Comparison of ENCODE assay signal across 22 mouse cellular contexts in genomic region chr7:75789746-75790145, GRCm38 (mm10). TPM values are rescaled to one million over a fixed set of nuclear protein-coding genes. Genes with fewer than 3 reads are reported as not detected.
DNase-seq lines count a peak whose midpoint lies in the region; ATAC-seq and TF ChIP-seq lines count a peak whose summit lies in the region.
"Had no signal": no experiment of that assay in that cellular context is flagged by ENCODE, and none has a peak within 500 bp of the region (broad histone marks: within the 10 kb centered on the region; RNA-seq: fewer than 3 reads in every experiment).

No protein-coding gene starts in this region.

- peaks cover 26% of the 10 kb centered on the region for H3K4me1 ChIP-seq in kidney, embryonic 14.5 days (ENCODE audit: control insufficient read depth, insufficient read depth, low read length)
- peaks cover 46% of the 10 kb centered on the region for H3K4me1 ChIP-seq in bone marrow macrophage, adult 2 months (ENCODE audit: control insufficient read depth, insufficient read depth, low read length)
- H3K4me1 ChIP-seq in forebrain, postnatal 0 days (ENCODE audit: insufficient read depth): no peaks in the 10 kb centered on the region
- H3K4me1 ChIP-seq: hindbrain, embryonic 15.5 days had no signal

- H3K4me3 ChIP-seq in kidney, embryonic 14.5 days (ENCODE audit: low read length): no peak overlapping the region
- no peak overlapping the region for H3K4me3 ChIP-seq in bone marrow macrophage, adult 2 months (ENCODE audit: insufficient read depth, low read length)
- H3K4me3 ChIP-seq in forebrain, postnatal 0 days (ENCODE audit: low read depth, low read length): no peak overlapping the region
- H3K4me3 ChIP-seq: embryonic facial prominence, embryonic 10.5 days; heart, embryonic 12.5 days; hindbrain, embryonic 15.5 days; left cerebral cortex, adult 2 months had no signal

- H3K27ac ChIP-seq in kidney, embryonic 14.5 days (ENCODE audit: low read depth, low read length): no peak overlapping the region
- peak overlapping the region; percentile 23; the same call in 1 of the 2 replicates for H3K27ac ChIP-seq in bone marrow macrophage, adult 2 months (ENCODE audit: insufficient read depth, low read depth, low read length)
- no peak overlapping the region for H3K27ac ChIP-seq in forebrain, postnatal 0 days (ENCODE audit: low read depth, low read length)
- H3K27ac ChIP-seq: embryonic facial prominence, embryonic 10.5 days; hindbrain, embryonic 15.5 days; left cerebral cortex, adult 2 months; stomach, postnatal 0 days had no signal

- TF ChIP-seq CTCF in bone marrow macrophage, adult 2 months (IDR thresholded peaks at IDR 0.05; ENCODE audit: low read depth, low read length): no peak
- no peak for TF ChIP-seq CTCF in forebrain, postnatal 0 days (IDR thresholded peaks at IDR 0.05; ENCODE audit: low read depth)

- peak; percentile 61 for DNase-seq in heart, adult 8-10 months (ENCODE audit: low spot score)
- DNase-seq in heart, postnatal 25 days (ENCODE audit: low spot score): no peak
- DNase-seq in kidney, postnatal 25 days: peak; percentile 36 to 69
- peak; percentile 35 for DNase-seq in naive thymus-derived CD4-positive, alpha-beta T cell, adult 2 months (ENCODE audit: low read depth)
- DNase-seq in forebrain, postnatal 0 days: no peak
- DNase-seq: adrenal gland, postnatal 25 days; cerebellum, adult 2 months; gastrocnemius, postnatal 14 days; left cerebral cortex, postnatal 4 days; lung, adult 18-20 months; right cerebral cortex, postnatal 25 days had no signal

- H3K4me2 ChIP-seq in kidney, embryonic 14.5 days (replicated peaks; ENCODE audit: low read depth, low read length): no peak overlapping the region
- no peak overlapping the region for H3K4me2 ChIP-seq in forebrain, postnatal 0 days (ENCODE audit: low read depth)
- H3K4me2 ChIP-seq: heart, embryonic 12.5 days; hindbrain, embryonic 15.5 days; liver, embryonic 11.5 days had no signal

- H3K9me3 ChIP-seq in kidney, embryonic 14.5 days (ENCODE audit: control insufficient read depth, low read length): no peaks in the 10 kb centered on the region
- no peaks in the 10 kb centered on the region for H3K9me3 ChIP-seq in forebrain, postnatal 0 days (ENCODE audit: low read length)
- H3K9me3 ChIP-seq: embryonic facial prominence, embryonic 10.5 days; heart, embryonic 12.5 days; hindbrain, embryonic 15.5 days had no signal

- H3K36me3 ChIP-seq in kidney, embryonic 14.5 days (ENCODE audit: control insufficient read depth, insufficient read depth, low read length): no peaks in the 10 kb centered on the region
- no peaks in the 10 kb centered on the region for H3K36me3 ChIP-seq in forebrain, postnatal 0 days (ENCODE audit: insufficient read depth)
- H3K36me3 ChIP-seq: embryonic facial prominence, embryonic 10.5 days; heart, embryonic 12.5 days; hindbrain, embryonic 15.5 days had no signal

- no peak for ATAC-seq in kidney, embryonic 14.5 days (ENCODE audit: low FRiP score, low TSS enrichment)
- no peak for ATAC-seq in forebrain, postnatal 0 days
- ATAC-seq: intestine, postnatal 0 days; midbrain, embryonic 16.5 days; Patski had no signal

- H3K9ac ChIP-seq in kidney, embryonic 14.5 days (ENCODE audit: low read depth, low read length): no peak overlapping the region
- no peak overlapping the region for H3K9ac ChIP-seq in forebrain, postnatal 0 days
- H3K9ac ChIP-seq: heart, embryonic 12.5 days; hindbrain, embryonic 15.5 days had no signal

- intact Hi-C loops in heart, postnatal 25 days (cut with DNase I): no loop called here

- H3K27me3 ChIP-seq in kidney, embryonic 14.5 days (ENCODE audit: control insufficient read depth, insufficient read depth, low read length): no peaks in the 10 kb centered on the region
- no peaks in the 10 kb centered on the region for H3K27me3 ChIP-seq in forebrain, postnatal 0 days (ENCODE audit: insufficient read depth, low read length)
- H3K27me3 ChIP-seq: heart, embryonic 12.5 days; hindbrain, embryonic 15.5 days; Patski had no signal

- 95% methylated on average over 6 of the region's 6 CpGs for WGBS in kidney, embryonic 14.5 days
- 97% methylated on average over 6 of the region's 6 CpGs for WGBS in forebrain, postnatal 0 days

- no peak for TF ChIP-seq POLR2A in bone marrow macrophage, adult 2 months (IDR thresholded peaks at IDR 0.05; ENCODE audit: borderline replicate concordance, low read depth, low read length)

RNA-seq across cellular contexts. Expression of gene Klhl25, which starts 58.4 kb away (rescaled TPM):
- total RNA-seq in heart, adult 8-10 months (2022): 1 to 10 TPM; 2.9 to 5.6 (median 3.8) TPM
- total RNA-seq in heart, postnatal 25 days (2021): 1 to 10 TPM; 4.1 to 4.8 TPM
- polyA plus RNA-seq in kidney, embryonic 14.5 days (2014; fragmentation: Nextera tagmentation; extraction: Ambion mirVana): 11.9 and 15.9 TPM in 2 replicates
- polyA plus RNA-seq in bone marrow macrophage, adult 2 months (2012; ENCODE audit: insufficient read depth, insufficient read length, missing spikeins): 6.2 and 8.1 TPM in 2 replicates
- total RNA-seq in forebrain, postnatal 0 days (2014; rRNA removed): 37.0 and 41.2 TPM in 2 replicates
- 16.6 and 18.5 TPM in 2 replicates for polyA plus RNA-seq in forebrain, postnatal 0 days (2015; fragmentation: Nextera tagmentation; extraction: Ambion mirVana)

Comparison
In these comparisons a context has a peak if more than half of its experiments do, and no peak if none do; other contexts are left out.
1. DNase-seq: peak in heart, adult 8-10 months (single experiment), kidney, postnatal 25 days (2 of 2) and naive thymus-derived CD4-positive, alpha-beta T cell, adult 2 months (single experiment); none in heart, postnatal 25 days (single experiment) and forebrain, postnatal 0 days (single experiment).